Mouse (Mus musculus): ENCODE data around the gene Zfyve28.

Zfyve28 gene

GRCm38 (mm10) chr5:34288154-34288716 lies at the start of gene Zfyve28, which contains the start of gene Cfap99:
Zfyve28 (minus strand) TSS chr5:34288449.
Cfap99 (plus strand) TSS chr5:34288600.
- DNase-seq (ENCODE audit: low read depth) = no peak

- DNase-seq (ENCODE audit: low read depth) = peak; percentile 54
Measured at GRCm38 (mm10) chr5:34336775-34337450, 48.7 kb upstream of the Zfyve28 start.

GRCm38 (mm10) chr5:34336097-34336774 lies 48.0 kb upstream of the Zfyve28 start, which contains the start of gene Rnf4:
Rnf4 (plus strand) TSS chr5:34336289.
- DNase-seq (ENCODE audit: low read depth) = peak; percentile 97

GRCm38 (mm10) chr5:34335539-34336096 lies 47.4 kb upstream of the Zfyve28 start:
- no peak for DNase-seq (ENCODE audit: low read depth)

- DNase-seq (ENCODE audit: low read depth) = no peak
Measured at GRCm38 (mm10) chr5:34334081-34334480, 45.8 kb upstream of the Zfyve28 start.

GRCm38 (mm10) chr5:34330136-34330535 lies 41.9 kb upstream of the Zfyve28 start:
- DNase-seq (ENCODE audit: low read depth) = no peak

GRCm38 (mm10) chr5:34326875-34327576 lies 38.8 kb upstream of the Zfyve28 start:
- no peak for DNase-seq (ENCODE audit: low read depth)

GRCm38 (mm10) chr5:34326249-34326691 lies 38.0 kb upstream of the Zfyve28 start:
- DNase-seq (ENCODE audit: low read depth) = no peak

GRCm38 (mm10) chr5:34325286-34325685 lies 37.0 kb upstream of the Zfyve28 start:
- DNase-seq (ENCODE audit: low read depth) = no peak

- no peak for DNase-seq (ENCODE audit: low read depth)
Measured at GRCm38 (mm10) chr5:34321236-34321635, 33.0 kb upstream of the Zfyve28 start.

- DNase-seq (ENCODE audit: low read depth) = no peak
Measured at GRCm38 (mm10) chr5:34319491-34320034, 31.3 kb upstream of the Zfyve28 start.

GRCm38 (mm10) chr5:34309016-34309415 lies 20.8 kb upstream of the Zfyve28 start:
- no peak for DNase-seq (ENCODE audit: low read depth)

- no peak for DNase-seq (ENCODE audit: low read depth)
Measured at GRCm38 (mm10) chr5:34302377-34302776, 14.1 kb upstream of the Zfyve28 start.

- DNase-seq (ENCODE audit: low read depth) = no peak
Measured at GRCm38 (mm10) chr5:34298937-34299535, 10.8 kb upstream of the Zfyve28 start.

GRCm38 (mm10) chr5:34298061-34298460 lies 9.8 kb upstream of the Zfyve28 start:
- DNase-seq (ENCODE audit: low read depth) = no peak

GRCm38 (mm10) chr5:34295141-34295540 lies 6.9 kb upstream of the Zfyve28 start:
- DNase-seq (ENCODE audit: low read depth) = no peak

- no peak for DNase-seq (ENCODE audit: low read depth)
Measured at GRCm38 (mm10) chr5:34294696-34295095, 6.4 kb upstream of the Zfyve28 start.

GRCm38 (mm10) chr5:34293363-34293762 lies 5.1 kb upstream of the Zfyve28 start:
- DNase-seq (ENCODE audit: low read depth) = no peak

GRCm38 (mm10) chr5:34289286-34289685 lies 1.0 kb upstream of the Zfyve28 start:
- no peak for DNase-seq (ENCODE audit: low read depth)

GRCm38 (mm10) chr5:34287838-34288145 lies 457 bp downstream of the Zfyve28 start:
- DNase-seq (ENCODE audit: low read depth) = no peak

GRCm38 (mm10) chr5:34287001-34287837 lies 1.0 kb downstream of the Zfyve28 start:
- no peak for DNase-seq (ENCODE audit: low read depth)
